Mouse (Mus musculus): ENCODE measurements at regions not wholly inside any gene's neighbourhood (a gene's known extent, or its start where the extent isn't known, plus 50 kb on each side); places are given as distances from the start of the nearest gene placed in this dataset.

DNA sequence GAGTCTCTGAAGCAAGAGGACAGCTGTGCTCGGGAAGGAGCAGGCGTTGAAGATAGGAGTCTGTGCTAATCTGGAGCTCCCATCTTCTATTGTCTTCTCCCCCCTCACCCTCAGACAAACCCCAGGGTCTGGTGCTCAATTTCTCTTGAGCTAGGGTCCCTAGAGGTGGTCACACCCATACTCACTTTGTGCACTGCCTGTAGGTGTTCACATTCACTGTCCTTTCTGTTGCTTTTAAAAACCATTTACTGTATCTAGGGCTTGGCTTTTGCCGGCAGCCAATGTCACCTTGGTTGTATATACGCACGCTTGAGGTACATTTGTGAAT is 319.6 kb upstream of the Jarid2 start:
- DNase-seq, result no peak

GRCm38 (mm10) chr13:44411781-44412496 is 317.3 kb upstream of the Jarid2 start:
- no peak for DNase-seq

GRCm38 (mm10) chr13:44413305-44413704 is 316.0 kb upstream of the Jarid2 start:
- no peak for DNase-seq

DNA sequence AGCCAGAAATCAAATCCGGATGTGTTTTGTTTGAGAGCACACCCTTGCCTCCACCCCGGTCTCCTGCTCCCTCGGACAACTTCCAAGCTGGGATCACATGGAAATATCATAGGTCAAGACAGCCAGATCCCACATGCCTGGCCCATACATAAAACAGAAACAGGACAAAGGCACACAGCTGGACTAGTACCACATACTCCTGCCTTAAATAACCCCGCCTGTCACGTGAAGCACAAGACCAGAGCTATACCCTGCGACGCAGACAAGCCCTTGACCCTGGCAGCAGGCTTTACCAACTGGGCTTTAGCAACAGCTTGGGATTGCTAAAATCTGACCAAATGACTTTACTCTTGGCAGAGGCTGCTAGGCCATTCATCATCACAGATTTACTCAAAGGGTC is 313.3 kb upstream of the Jarid2 start:
- DNase-seq, result no peak

DNA sequence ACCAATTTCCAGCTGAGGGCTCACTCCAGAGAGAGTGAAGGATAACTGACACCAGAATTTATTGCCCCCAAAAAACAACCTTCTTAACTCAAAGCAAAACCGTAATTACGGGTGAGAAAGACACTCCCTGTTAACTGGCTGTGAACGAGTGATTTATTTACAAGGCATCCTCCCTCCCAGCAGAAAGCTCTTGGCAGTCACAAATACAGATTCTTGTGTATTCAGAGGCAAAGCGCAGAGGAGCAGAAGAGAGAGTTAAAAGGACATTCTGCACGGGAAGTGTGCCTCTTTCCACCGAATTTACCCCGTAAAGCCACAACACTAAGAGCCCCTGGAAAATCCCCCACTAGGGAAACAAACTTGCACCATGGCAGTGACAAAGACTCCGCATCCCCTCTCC is 312.3 kb upstream of the Jarid2 start:
- DNase-seq, result no peak

- DNase-seq, result no peak
Observed at GRCm38 (mm10) chr13:44419056-44419455, 310.2 kb upstream of the Jarid2 start.

- no peak for DNase-seq
Observed at GRCm38 (mm10) chr13:44419472-44420226, 309.6 kb upstream of the Jarid2 start.

- DNase-seq, result no peak
Observed at GRCm38 (mm10) chr13:44420227-44420592, 309.1 kb upstream of the Jarid2 start.

DNA sequence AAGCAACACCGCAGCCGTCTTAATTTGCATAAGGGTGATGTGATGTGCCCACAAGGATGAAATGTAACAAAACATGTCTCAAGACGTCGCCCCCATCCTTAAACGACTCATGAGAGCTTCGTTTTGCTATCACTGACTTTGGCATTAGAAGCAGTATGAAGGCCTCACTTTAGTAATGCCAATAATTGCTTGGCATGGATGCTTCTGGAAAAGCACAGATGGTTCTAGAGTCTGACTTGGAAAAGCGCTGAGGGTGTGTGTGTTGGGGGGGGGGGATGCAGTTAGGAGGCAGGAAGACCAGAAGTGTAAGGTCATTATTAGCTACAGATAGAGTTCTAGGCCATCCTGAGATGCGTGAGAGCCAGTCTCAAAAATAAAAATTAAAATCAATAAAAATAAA is 308.3 kb upstream of the Jarid2 start:
- DNase-seq, result no peak

- no peak for DNase-seq
Observed at GRCm38 (mm10) chr13:44421426-44421825, 307.8 kb upstream of the Jarid2 start.

- DNase-seq, result no peak
Observed at GRCm38 (mm10) chr13:44421922-44422321, 307.4 kb upstream of the Jarid2 start.

DNA sequence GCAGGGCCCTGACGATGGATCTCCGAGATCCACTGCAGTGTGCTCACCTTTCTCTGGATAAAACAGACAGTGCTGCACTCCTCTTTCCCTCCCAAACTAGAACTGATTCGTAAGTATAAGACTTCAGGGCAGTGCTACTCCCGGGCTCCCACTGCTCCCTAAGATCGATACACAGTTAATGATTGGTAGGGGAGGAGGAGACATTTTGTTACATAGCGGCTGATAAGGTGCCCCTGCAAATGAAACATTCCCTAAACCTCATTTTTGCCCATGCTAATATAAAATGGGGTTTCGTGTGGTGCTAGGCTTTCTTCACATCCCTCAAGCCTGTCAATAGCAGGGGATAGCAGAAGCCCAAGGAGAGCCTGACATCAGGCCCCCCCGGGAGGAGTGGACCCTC is 298.8 kb upstream of the Jarid2 start:
- DNase-seq, result no peak

- DNase-seq, result no peak
Observed at GRCm38 (mm10) chr13:44437709-44438108, 291.6 kb upstream of the Jarid2 start.

GRCm38 (mm10) chr13:44441061-44441460 is 288.2 kb upstream of the Jarid2 start:
- no peak for DNase-seq

DNA sequence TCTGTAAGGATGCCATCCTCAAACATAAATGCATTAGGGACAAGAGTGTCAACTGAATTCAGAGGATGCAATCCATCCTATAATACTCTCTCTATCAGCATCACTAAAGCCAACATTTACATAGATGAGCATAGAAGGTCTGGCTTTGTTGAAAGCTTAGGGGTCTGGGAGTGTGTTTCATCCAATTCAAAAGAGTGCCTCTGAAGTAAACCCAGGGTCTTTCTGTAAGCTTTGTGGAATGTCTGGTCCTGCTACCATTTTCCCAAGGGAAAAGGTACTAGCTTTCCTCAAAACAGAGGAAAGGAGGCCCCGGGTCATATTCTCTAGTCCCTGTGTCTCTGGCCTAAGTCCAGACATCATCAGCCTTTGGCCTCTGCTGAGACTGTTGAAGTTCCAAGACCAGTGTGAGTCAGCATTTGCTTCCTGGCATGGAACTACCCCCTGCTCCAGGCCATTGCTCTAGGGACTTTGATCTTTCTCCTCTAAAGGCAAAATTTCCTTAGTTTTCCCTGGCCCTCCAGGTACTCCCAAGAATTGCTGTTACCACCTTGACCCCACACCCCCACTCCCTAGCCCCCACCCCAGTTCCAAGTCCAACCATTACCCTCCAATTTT is 280.0 kb upstream of the Jarid2 start:
- DNase-seq, result no peak

- no peak for DNase-seq
Observed at GRCm38 (mm10) chr13:44451224-44451623, 278.1 kb upstream of the Jarid2 start.

- DNase-seq, result no peak
Observed at GRCm38 (mm10) chr13:44453131-44453530, 276.1 kb upstream of the Jarid2 start.

- no peak for DNase-seq
Observed at GRCm38 (mm10) chr13:44454136-44454535, 275.1 kb upstream of the Jarid2 start.

GRCm38 (mm10) chr13:44455193-44455592 is 274.1 kb upstream of the Jarid2 start:
- DNase-seq, result no peak

- DNase-seq, result no peak
Observed at GRCm38 (mm10) chr13:44458744-44459143, 270.5 kb upstream of the Jarid2 start.

GRCm38 (mm10) chr13:44459148-44459547 is 270.1 kb upstream of the Jarid2 start:
- no peak for DNase-seq

DNA sequence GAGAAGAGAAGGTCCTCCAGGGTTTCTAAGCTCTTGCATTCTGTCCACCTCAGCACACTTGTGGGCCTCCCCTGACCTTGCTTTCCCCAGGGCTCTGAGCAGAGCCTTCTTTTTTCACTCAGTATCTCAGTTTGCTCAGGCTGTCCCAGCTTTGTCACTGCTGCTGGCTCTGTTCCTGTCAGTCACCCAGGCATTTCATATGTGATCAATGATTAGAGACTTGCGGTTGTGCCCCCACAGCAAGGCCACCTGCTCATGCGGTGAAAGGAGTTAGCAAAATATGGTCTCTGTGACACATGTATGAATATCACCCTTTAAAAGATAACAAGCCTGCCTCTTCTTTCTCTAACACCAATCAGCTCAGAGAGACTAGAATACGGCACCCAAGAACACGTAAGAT is 265.6 kb upstream of the Jarid2 start:
- DNase-seq, result no peak

GRCm38 (mm10) chr13:44465567-44465966 is 263.7 kb upstream of the Jarid2 start:
- no peak for DNase-seq

DNA sequence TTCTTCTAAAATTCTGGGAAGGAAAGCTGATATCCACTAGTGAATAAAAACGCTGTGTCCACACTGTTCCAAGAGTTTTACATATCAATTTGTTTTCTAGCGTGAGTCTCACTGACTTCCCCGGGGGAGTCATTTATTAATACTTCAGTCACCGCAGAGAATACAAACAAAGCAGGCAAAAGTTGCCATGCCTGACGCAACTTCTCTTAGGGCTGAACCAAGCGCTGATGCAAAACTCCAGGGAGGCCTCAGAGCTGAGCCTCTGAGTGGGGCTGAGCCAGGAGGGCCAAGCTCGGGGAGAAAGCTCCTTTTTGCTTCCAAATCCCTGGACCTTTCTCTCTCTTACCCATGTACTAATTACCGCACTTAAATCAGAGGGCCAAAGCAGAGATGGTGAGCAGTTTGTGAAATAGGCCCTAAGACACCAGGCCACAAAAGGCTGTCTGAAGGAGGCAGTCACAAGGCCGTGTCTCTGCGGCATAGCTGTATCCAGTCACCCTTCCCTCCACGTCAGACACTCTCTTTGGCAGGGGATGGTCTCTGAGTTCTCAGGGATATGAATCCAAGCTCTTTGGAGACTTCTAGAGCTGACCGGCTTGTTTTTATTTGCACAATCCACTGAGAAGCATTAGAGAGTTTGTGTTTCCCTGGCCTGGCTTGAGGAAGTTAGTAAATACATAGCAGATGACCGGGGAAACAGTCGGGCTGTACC is 260.2 kb upstream of the Jarid2 start:
- no peak for DNase-seq
